Mouse (Mus musculus) intestine, embryonic 14.5 days (tissue): ENCODE measurements around the gene Myt1l. TPM values are rescaled to one million over a fixed set of nuclear protein-coding genes. Genes with fewer than 3 reads are reported as not detected.

Source experiments
- ATAC-seq: fragments of 200-750 bp; cut with Nextera tagmentation; replicated peaks from 2 replicates; pipeline ENCODE4 v1.8.0; 2017; ENCODE audit warnings: low read depth, moderate number of reproducible peaks, moderate TSS enrichment, moderate library complexity; ENCODE audit not compliant: low FRiP score, low TSS enrichment
- DNase-seq: peaks from one replicate; pipeline ENCODE4 v3.0.0-alpha.2; 2018; ENCODE audit warnings: low spot score
- H3K27ac ChIP-seq: fragments of 300-500 bp; sonication (generic); 2 replicates; pipeline ENCODE4 v1.5.1; 2014; ENCODE audit warnings: low read depth, mild to moderate bottlenecking, control low read depth
- H3K27me3 ChIP-seq: fragments of 300-500 bp; sonication (generic); replicated peaks from 2 replicates; pipeline ENCODE4 v1.6.1; 2014; ENCODE audit warnings: low read length, control low read depth; ENCODE audit not compliant: control insufficient read depth, insufficient read depth
- H3K36me3 ChIP-seq: fragments of 300-500 bp; sonication (generic); 2 replicates; pipeline ENCODE4 v1.6.1; 2014; ENCODE audit warnings: low read length, control low read depth; ENCODE audit not compliant: control insufficient read depth, insufficient read depth
- H3K4me1 ChIP-seq: fragments of 300-500 bp; sonication (generic); replicated peaks from 2 replicates; pipeline ENCODE4 v1.6.1; 2014; ENCODE audit warnings: low read length, control low read depth, mixed read lengths; ENCODE audit not compliant: control insufficient read depth, insufficient read depth
- H3K4me2 ChIP-seq: fragments of 300-500 bp; sonication (generic); 2 replicates; pipeline ENCODE4 v1.6.1; 2014; ENCODE audit warnings: low read length
- H3K4me3 ChIP-seq: fragments of 300-500 bp; sonication (generic); 2 replicates; pipeline ENCODE4 v1.5.1; 2014; ENCODE audit warnings: low read depth, low read length, control low read depth, mixed read lengths
- H3K9ac ChIP-seq: fragments of 300-500 bp; sonication (generic); 2 replicates; pipeline ENCODE4 v1.6.1; 2014; ENCODE audit warnings: mild to moderate bottlenecking, low read length
- H3K9me3 ChIP-seq: fragments of 300-500 bp; sonication (generic); 2 replicates; pipeline ENCODE4 v1.6.1; 2016; ENCODE audit warnings: low read length, control low read depth; ENCODE audit not compliant: control insufficient read depth
- WGBS: fragments of 180-500 bp; shearing (Covaris S2); extraction: QIAGEN DNeasy Blood & Tissue Kit; methylation state at CpG from one replicate; pipeline ENCODE4 v1.1.7; 2014; 5-methylcytosine and 5-hydroxymethylcytosine counted together
- polyA plus RNA-seq: library from polyadenylated mRNA; unstranded; fragments of >200 nt; fragmentation: Nextera tagmentation; extraction: Ambion mirVana; gene quantifications from 2 replicates; pipeline ENCODE4 v1.2.1, GENCODE M21; 2014

Gene Myt1l
- polyA plus RNA-seq, 1 experiment from 2014 or later, result 3.8 TPM

DNA sequence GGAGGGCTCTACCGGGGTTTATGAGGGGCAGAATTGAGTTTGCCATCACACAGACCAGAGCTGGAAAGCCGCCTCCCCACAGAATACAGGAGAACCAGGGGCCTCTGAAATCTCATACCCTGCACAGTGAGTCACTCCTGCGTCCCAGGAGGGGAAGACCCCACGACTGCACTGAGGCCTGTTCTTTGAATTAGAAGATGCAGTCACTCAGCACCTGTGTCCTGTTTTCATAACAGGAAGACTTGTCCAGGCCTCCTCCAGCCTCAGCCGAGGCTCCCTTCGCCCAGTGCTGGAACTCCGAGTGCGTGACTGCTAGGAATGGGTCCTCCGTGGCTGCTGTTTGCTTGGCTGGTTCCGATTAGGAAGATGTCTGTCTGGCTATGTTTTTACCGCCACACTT is 425.8 kb downstream of the Myt1l start:
- H3K4me2 ChIP-seq, result no peak overlapping the region
- no peaks in the 10 kb centered on the region for H3K27me3 ChIP-seq
- H3K9me3 ChIP-seq, result no peaks in the 10 kb centered on the region
- DNase-seq (no peak), ATAC-seq (no peak)
- H3K36me3 ChIP-seq, result 0 out of 2 replicates have a peak, but pooled peaks cover 4% of the 10 kb centered on the region
- 63% methylated on average over 11 of the region's 11 CpGs for WGBS
- H3K4me1 ChIP-seq, result peaks cover 25% of the 10 kb centered on the region
- H3K9ac ChIP-seq, result no peak overlapping the region
- no peak overlapping the region for H3K4me3 ChIP-seq
- H3K27ac ChIP-seq, result no peak overlapping the region

GRCm38 (mm10) chr12:29954464-29954863 is 426.3 kb downstream of the Myt1l start:
- H3K4me3 ChIP-seq, result no peak overlapping the region
- no peak overlapping the region for H3K4me2 ChIP-seq
- no peak for ATAC-seq
- no peaks in the 10 kb centered on the region for H3K27me3 ChIP-seq
- H3K9ac ChIP-seq, result no peak overlapping the region
- 0 out of 2 replicates have a peak overlapping the region, but pooled peaks have one; percentile 29 for H3K27ac ChIP-seq
- peaks cover 25% of the 10 kb centered on the region for H3K4me1 ChIP-seq
- no peak for DNase-seq
- WGBS, result 79% methylated on average over 3 of the region's 3 CpGs
- H3K36me3 ChIP-seq, result no peaks in the 10 kb centered on the region
- H3K9me3 ChIP-seq, result no peaks in the 10 kb centered on the region

DNA sequence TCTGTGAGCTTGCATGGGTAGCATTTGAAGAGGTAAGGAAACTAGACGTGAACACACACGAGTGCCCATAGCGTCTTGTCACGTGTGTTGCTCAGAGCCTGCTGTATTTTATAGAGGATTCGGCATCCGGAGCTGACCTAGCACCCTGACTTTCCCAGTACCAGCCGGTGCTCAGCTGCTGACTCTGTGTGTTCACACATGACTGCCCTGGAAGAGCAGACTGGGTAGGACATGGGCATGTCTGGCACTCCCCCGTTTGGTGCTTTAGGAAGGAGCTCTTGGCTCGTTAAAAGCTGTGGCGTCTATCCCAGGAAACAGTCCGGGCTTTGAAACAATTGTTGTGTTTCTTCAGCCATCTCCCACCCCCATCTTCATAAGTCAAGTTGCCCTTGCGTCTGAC is 428.8 kb downstream of the Myt1l start:
- no peaks in the 10 kb centered on the region for H3K27me3 ChIP-seq
- 80% methylated on average over 12 of the region's 12 CpGs for WGBS
- no peak overlapping the region for H3K9ac ChIP-seq
- ATAC-seq, result no peak
- no peak overlapping the region for H3K4me2 ChIP-seq
- no peak for DNase-seq
- no peak overlapping the region for H3K4me3 ChIP-seq
- H3K9me3 ChIP-seq, result no peaks in the 10 kb centered on the region
- H3K4me1 ChIP-seq, result peaks cover 15% of the 10 kb centered on the region
- H3K36me3 ChIP-seq, result no peaks in the 10 kb centered on the region
- no peak overlapping the region for H3K27ac ChIP-seq

DNA sequence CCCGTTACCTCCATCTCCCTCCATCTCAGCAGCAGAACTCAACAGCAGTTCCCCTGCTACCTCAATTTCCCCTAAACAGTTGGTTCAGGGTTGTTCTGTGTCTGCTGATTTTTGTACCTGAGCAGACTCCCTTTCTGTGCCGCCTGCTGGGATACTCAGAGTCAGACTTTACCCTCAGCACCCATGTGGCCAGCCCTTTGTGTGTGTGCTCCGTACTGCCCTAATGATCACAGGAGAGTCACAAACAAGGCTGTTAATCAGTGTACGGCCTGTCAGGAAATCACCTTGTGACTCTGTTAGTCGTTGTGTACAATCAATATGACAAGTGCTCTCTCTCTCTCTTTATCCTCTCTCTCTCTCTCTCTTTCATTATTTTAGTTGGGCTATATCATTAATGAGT is 430.5 kb downstream of the Myt1l start:
- 71% methylated on average over 5 of the region's 5 CpGs for WGBS
- ATAC-seq (no peak), DNase-seq (no peak)
- no peaks in the 10 kb centered on the region for H3K9me3 ChIP-seq
- no peak overlapping the region for H3K4me2 ChIP-seq
- H3K36me3 ChIP-seq, result 0 out of 2 replicates have a peak, but pooled peaks cover 3% of the 10 kb centered on the region
- H3K4me1 ChIP-seq, result peaks cover 6% of the 10 kb centered on the region
- no peak overlapping the region for H3K27ac ChIP-seq
- no peaks in the 10 kb centered on the region for H3K27me3 ChIP-seq
- H3K4me3 ChIP-seq, result no peak overlapping the region
- H3K9ac ChIP-seq, result no peak overlapping the region

GRCm38 (mm10) chr12:29961041-29961440 is 432.9 kb downstream of the Myt1l start:
- no peak overlapping the region for H3K4me2 ChIP-seq
- peaks cover 9% of the 10 kb centered on the region; the same call in 1 of the 2 replicates for H3K36me3 ChIP-seq
- H3K4me3 ChIP-seq, result no peak overlapping the region
- ATAC-seq (no peak), DNase-seq (no peak)
- H3K4me1 ChIP-seq, result peaks cover 9% of the 10 kb centered on the region
- H3K9ac ChIP-seq, result no peak overlapping the region
- no peaks in the 10 kb centered on the region for H3K9me3 ChIP-seq
- H3K27ac ChIP-seq, result no peak overlapping the region
- 79% methylated on average over 1 of the region's 1 CpGs for WGBS
- no peaks in the 10 kb centered on the region for H3K27me3 ChIP-seq

GRCm38 (mm10) chr12:29965016-29965415 is 436.8 kb downstream of the Myt1l start:
- DNase-seq (no peak), ATAC-seq (no peak)
- no peak overlapping the region for H3K9ac ChIP-seq
- H3K4me1 ChIP-seq, result peaks cover 11% of the 10 kb centered on the region
- no peaks in the 10 kb centered on the region for H3K9me3 ChIP-seq
- WGBS, result 85% methylated on average over 6 of the region's 6 CpGs
- H3K4me2 ChIP-seq, result no peak overlapping the region
- peaks cover 9% of the 10 kb centered on the region; the same call in 1 of the 2 replicates for H3K36me3 ChIP-seq
- no peak overlapping the region for H3K4me3 ChIP-seq
- no peaks in the 10 kb centered on the region for H3K27me3 ChIP-seq
- H3K27ac ChIP-seq, result no peak overlapping the region

- DNase-seq, result no peak
- 77% methylated on average over 7 of the region's 7 CpGs for WGBS
- ATAC-seq, result no peak
These were observed 443.7 kb downstream of the Myt1l start for GRCm38 (mm10) chr12:29971795-29972464.

DNA sequence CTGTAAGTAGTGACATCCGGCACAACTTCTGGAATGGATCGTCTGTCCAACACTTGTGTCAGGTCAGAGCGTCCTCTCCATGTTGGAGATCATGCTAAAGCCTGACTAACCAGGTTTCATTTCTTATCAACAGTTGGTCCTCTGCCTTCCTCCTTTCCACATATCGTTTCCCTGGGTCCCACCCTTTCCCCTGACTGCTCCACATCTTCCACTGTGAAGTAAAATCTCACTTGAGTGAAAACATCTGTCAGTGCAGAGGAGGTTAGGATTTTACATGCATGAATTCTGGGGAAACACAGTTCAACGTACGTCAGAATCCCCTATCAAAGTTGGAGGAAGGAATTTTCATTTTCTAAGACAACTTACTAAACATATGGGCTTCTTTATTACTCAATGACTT is 444.3 kb downstream of the Myt1l start:
- peaks cover 18% of the 10 kb centered on the region for H3K4me1 ChIP-seq
- DNase-seq, result no peak
- 47% methylated on average over 6 of the region's 6 CpGs for WGBS

More at GRCm38 (mm10) chr12:29971795-29972464, 443.7 kb downstream of the Myt1l start:
- Histone ChIP-seq H3K36me3 (peaks cover 29% of the 10 kb centered on the region), H3K27ac (0 out of 2 replicates have a peak overlapping the region, but pooled peaks have one; percentile 8), H3K27me3 (no peaks in the 10 kb centered on the region), H3K4me2 (no peak overlapping the region), H3K9me3 (no peaks in the 10 kb centered on the region), H3K4me3 (no peak overlapping the region), H3K9ac (no peak overlapping the region), H3K4me1 (peaks cover 18% of the 10 kb centered on the region)

More for the DNA sequence above, 444.3 kb downstream of the Myt1l start:
- no peak overlapping the region for H3K4me3 ChIP-seq
- H3K4me2 ChIP-seq, result no peak overlapping the region
- peaks cover 31% of the 10 kb centered on the region for H3K36me3 ChIP-seq
- 0 out of 2 replicates have a peak overlapping the region, but pooled peaks have one; percentile 8 for H3K27ac ChIP-seq
- H3K9ac ChIP-seq, result no peak overlapping the region
- no peaks in the 10 kb centered on the region for H3K9me3 ChIP-seq
- H3K27me3 ChIP-seq, result no peaks in the 10 kb centered on the region
- ATAC-seq, result no peak
